In genomic region chr19:42380981-42381373, GRCm38 (mm10) we compare ENCODE assay signal across 8 mouse cellular contexts. TPM values are rescaled to one million over a fixed set of nuclear protein-coding genes. Genes with fewer than 3 reads are reported as not detected.
DNase-seq lines count a peak whose midpoint lies in the region; ATAC-seq and TF ChIP-seq lines count a peak whose summit lies in the region.
"Had no signal": no experiment of that assay in that cellular context is flagged by ENCODE, and none has a peak within 500 bp of the region (broad histone marks: within the 10 kb centered on the region; RNA-seq: fewer than 3 reads in every experiment).

No protein-coding gene starts in this region.

- H3K27me3 ChIP-seq in liver, embryonic 11.5 days (replicated peaks; ENCODE audit: control insufficient read depth, insufficient read depth, low read length), result peaks cover 36% of the 10 kb centered on the region
- peaks cover 33% of the 10 kb centered on the region for H3K27me3 ChIP-seq in liver, postnatal 0 days (ENCODE audit: insufficient read depth, low read length)
- peaks cover 68% of the 10 kb centered on the region for H3K27me3 ChIP-seq in forebrain, embryonic 10.5 days (ENCODE audit: poor library complexity, severe bottlenecking)
- H3K27me3 ChIP-seq in limb, embryonic 10.5 days (ENCODE audit: low read depth, poor library complexity, severe bottlenecking), result peaks cover 70% of the 10 kb centered on the region
- H3K27me3 ChIP-seq in stomach, embryonic 14.5 days (ENCODE audit: control insufficient read depth, insufficient read depth, low read length), result peaks cover 6% of the 10 kb centered on the region

- peak overlapping the region; percentile 46 for H3K4me2 ChIP-seq in liver, embryonic 11.5 days
- H3K4me2 ChIP-seq in liver, postnatal 0 days (ENCODE audit: low read depth, low read length), result no peak overlapping the region
- H3K4me2 ChIP-seq in stomach, embryonic 14.5 days (replicated peaks; ENCODE audit: low read depth, low read length), result peak overlapping the region; percentile 40

- 4% methylated on average over 13 of the region's 13 CpGs for WGBS in liver, embryonic 11.5 days
- WGBS in liver, postnatal 0 days (ENCODE audit: insufficient replicate concordance), result 5% methylated on average over 13 of the region's 13 CpGs
- WGBS in forebrain, embryonic 10.5 days, result 1% methylated on average over 13 of the region's 13 CpGs
- 2% methylated on average over 13 of the region's 13 CpGs for WGBS in limb, embryonic 10.5 days
- WGBS in stomach, embryonic 14.5 days, result 1% methylated on average over 13 of the region's 13 CpGs

- no peak for TF ChIP-seq EP300 in liver, postnatal 0 days (IDR thresholded peaks at IDR 0.05; ENCODE audit: low read depth)

- H3K4me3 ChIP-seq in liver, embryonic 11.5 days (ENCODE audit: low read depth, low read length), result no peak overlapping the region
- H3K4me3 ChIP-seq in liver, postnatal 0 days (ENCODE audit: low read depth, low read length), result no peak overlapping the region
- peak overlapping the region; percentile 56 for H3K4me3 ChIP-seq in forebrain, embryonic 10.5 days
- peak overlapping the region; percentile 48 for H3K4me3 ChIP-seq in limb, embryonic 10.5 days
- H3K4me3 ChIP-seq in stomach, embryonic 14.5 days (ENCODE audit: low read depth, low read length), result peak overlapping the region; percentile 14; the same call in 1 of the 2 replicates

- no peaks in the 10 kb centered on the region for H3K4me1 ChIP-seq in liver, embryonic 11.5 days (replicated peaks; ENCODE audit: control insufficient read depth, insufficient read depth, low read length)
- H3K4me1 ChIP-seq in liver, postnatal 0 days (ENCODE audit: insufficient read depth), result no peaks in the 10 kb centered on the region
- H3K4me1 ChIP-seq in forebrain, embryonic 10.5 days, result peaks cover 29% of the 10 kb centered on the region
- peaks cover 18% of the 10 kb centered on the region for H3K4me1 ChIP-seq in limb, embryonic 10.5 days
- no peaks in the 10 kb centered on the region; the same call in 1 of the 2 replicates for H3K4me1 ChIP-seq in stomach, embryonic 14.5 days (ENCODE audit: control insufficient read depth, insufficient read depth, low read length)

- H3K9me3 ChIP-seq in liver, embryonic 11.5 days (ENCODE audit: control insufficient read depth, low read length), result no peaks in the 10 kb centered on the region
- no peaks in the 10 kb centered on the region for H3K9me3 ChIP-seq in liver, postnatal 0 days (ENCODE audit: low read length)
- H3K9me3 ChIP-seq in forebrain, embryonic 10.5 days, result no peaks in the 10 kb centered on the region
- H3K9me3 ChIP-seq in limb, embryonic 10.5 days (replicated peaks), result no peaks in the 10 kb centered on the region
- no peaks in the 10 kb centered on the region for H3K9me3 ChIP-seq in stomach, embryonic 14.5 days (ENCODE audit: control insufficient read depth, low read depth, low read length)

- no peak overlapping the region for H3K27ac ChIP-seq in liver, embryonic 11.5 days (ENCODE audit: low read depth, low read length)
- H3K27ac ChIP-seq in liver, postnatal 0 days (ENCODE audit: low read depth), result no peak overlapping the region
- peak overlapping the region; percentile 81 for H3K27ac ChIP-seq in forebrain, embryonic 10.5 days
- no peak overlapping the region for H3K27ac ChIP-seq in limb, embryonic 10.5 days
- H3K27ac ChIP-seq in stomach, embryonic 14.5 days (ENCODE audit: low read length), result no peak overlapping the region

- no peak for ATAC-seq in liver, embryonic 11.5 days (replicated peaks; ENCODE audit: low FRiP score)
- no peak for ATAC-seq in liver, postnatal 0 days
- no peak for ATAC-seq in stomach, embryonic 14.5 days (ENCODE audit: insufficient number of reproducible peaks, insufficient read depth, low FRiP score, low read depth)

- no peak overlapping the region for H3K9ac ChIP-seq in liver, embryonic 11.5 days (ENCODE audit: low read depth, low read length)
- H3K9ac ChIP-seq in liver, postnatal 0 days (replicated peaks), result no peak overlapping the region
- H3K9ac ChIP-seq in stomach, embryonic 14.5 days (replicated peaks; ENCODE audit: low read depth, low read length), result no peak overlapping the region

- TF ChIP-seq CTCF in liver, postnatal 0 days (IDR thresholded peaks at IDR 0.05; ENCODE audit: low read depth), result no peak

- H3K36me3 ChIP-seq in liver, embryonic 11.5 days (ENCODE audit: control insufficient read depth, insufficient read depth, low read length), result no peaks in the 10 kb centered on the region
- no peaks in the 10 kb centered on the region for H3K36me3 ChIP-seq in liver, postnatal 0 days (replicated peaks; ENCODE audit: insufficient read depth, low read length)
- no peaks in the 10 kb centered on the region for H3K36me3 ChIP-seq in forebrain, embryonic 10.5 days (replicated peaks)
- no peaks in the 10 kb centered on the region for H3K36me3 ChIP-seq in limb, embryonic 10.5 days
- H3K36me3 ChIP-seq in stomach, embryonic 14.5 days (ENCODE audit: control insufficient read depth, insufficient read depth, low read length), result no peaks in the 10 kb centered on the region

- DNase-seq in liver, embryonic 11.5 days (ENCODE audit: low spot score), result no peak
- no peak for DNase-seq in liver, postnatal 0 days
- peak; percentile 52 for DNase-seq in forebrain, embryonic 10.5 days (ENCODE audit: extremely low spot score, low spot score)
- DNase-seq in limb, embryonic 10.5 days (ENCODE audit: low spot score), result peak; percentile 45
- no peak for DNase-seq in layer of hippocampus, postnatal 10 days (ENCODE audit: low spot score in 2 of 2)
- no peak for DNase-seq in kidney, postnatal 36 days
- DNase-seq: kidney, adult 8-10 months had no signal

RNA-seq across cellular contexts. Expression of gene Crtac1, which starts 50.6 kb away (rescaled TPM):
- polyA plus RNA-seq in liver, embryonic 11.5 days (2014; fragmentation: Nextera tagmentation; extraction: Ambion mirVana), result 0.06 and 0.10 TPM in 2 replicates
- 0.11 and 0.21 TPM in 2 replicates for polyA plus RNA-seq in liver, postnatal 0 days (2015; fragmentation: Nextera tagmentation; extraction: Ambion mirVana)
- 8.6 and 9.5 TPM in 2 replicates for polyA plus RNA-seq in forebrain, embryonic 10.5 days (2016; fragmentation: Nextera tagmentation; extraction: Ambion mirVana)
- polyA plus RNA-seq in limb, embryonic 10.5 days (2016; fragmentation: Nextera tagmentation; extraction: Ambion mirVana), result 1.0 and 1.2 TPM in 2 replicates
- polyA plus RNA-seq in stomach, embryonic 14.5 days (2014; fragmentation: Nextera tagmentation; extraction: Ambion mirVana), result 3.5 TPM in 2 replicates
- 100 to 1,000 TPM in 1 of 2 experiments, 10 to 100 TPM in 1; 96.8 to 103 TPM for total RNA-seq in layer of hippocampus, postnatal 10 days (2021)

Comparison
In these comparisons a context has a peak if more than half of its experiments do, and no peak if none do; other contexts are left out.
1. DNase-seq: peak in forebrain, embryonic 10.5 days (single experiment) and limb, embryonic 10.5 days (single experiment); none in liver, embryonic 11.5 days (single experiment), liver, postnatal 0 days (single experiment), layer of hippocampus, postnatal 10 days (0 of 2) and kidney, postnatal 36 days (0 of 2).
2. H3K4me3 ChIP-seq: peak in forebrain, embryonic 10.5 days (single experiment), limb, embryonic 10.5 days (single experiment) and stomach, embryonic 14.5 days (single experiment); none in liver, embryonic 11.5 days (single experiment) and liver, postnatal 0 days (single experiment).